Mouse (Mus musculus) frontal cortex, postnatal 25 days (tissue): ENCODE data around the gene Rbp7.

Experiments
- DNase-seq, 2 experiments: peaks; one replicate each; pipeline ENCODE4 v3.0.0; 2022; ENCODE audit warnings: low spot score in 2 of 2

Rbp7 gene

DNA sequence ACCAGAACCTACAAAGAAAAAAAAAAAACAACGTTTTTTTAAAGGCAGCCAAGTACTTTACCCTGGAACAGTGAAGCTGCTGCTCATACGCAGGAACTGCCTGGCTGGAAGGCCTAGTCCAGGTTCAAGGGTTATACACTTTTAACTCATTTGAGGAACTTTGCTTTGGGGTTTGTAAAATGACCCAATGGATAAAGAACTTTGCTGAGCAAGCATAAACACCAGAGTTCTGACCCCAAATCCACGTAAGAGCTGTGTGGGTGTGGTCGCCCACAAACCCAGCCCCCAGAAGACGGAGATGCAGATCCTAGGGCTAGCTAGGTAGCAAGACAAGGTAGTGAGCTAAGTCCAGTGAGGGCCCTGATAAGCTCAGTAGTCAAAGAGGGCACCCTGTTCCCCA lies 47.3 kb downstream of the Rbp7 start:
- DNase-seq, result no peak

GRCm38 (mm10) chr4:149405713-149406443 lies 48.9 kb downstream of the Rbp7 start:
- no peak for DNase-seq

GRCm38 (mm10) chr4:149404640-149405465 lies 49.9 kb downstream of the Rbp7 start:
- DNase-seq, result no peak

- DNase-seq, result no peak
Measured at GRCm38 (mm10) chr4:149403037-149403436, 51.7 kb downstream of the Rbp7 start.

GRCm38 (mm10) chr4:149401591-149401982 lies 53.2 kb downstream of the Rbp7 start:
- DNase-seq, result no peak

- no peak for DNase-seq
Measured at GRCm38 (mm10) chr4:149400878-149401590, 53.7 kb downstream of the Rbp7 start.
